Mouse (Mus musculus) CH12.LX (cell line): ENCODE results near the gene Ift172. TPM values are rescaled to one million over a fixed set of nuclear protein-coding genes. Genes with fewer than 3 reads are reported as not detected.

Experiments used
- DNase-seq: peaks from one replicate; pipeline ENCODE4 v3.0.0-alpha.2; 2013; ENCODE audit errors: extremely low read depth
- H3K27ac ChIP-seq: 2 replicates; pipeline ENCODE4 v1.5.1; 2012; ENCODE audit warnings: low read depth, mild to moderate bottlenecking, control low read depth, moderate library complexity; ENCODE audit not compliant: insufficient read depth
- H3K27me3 ChIP-seq: replicated peaks from 2 replicates; pipeline ENCODE3; 2012; ENCODE audit warnings: inconsistent platforms
- H3K36me3 ChIP-seq, 2 experiments: replicated peaks in 1 of 2; 2 replicates each; pipeline versions ENCODE3 to v1.6.1; 2012; ENCODE audit warnings: inconsistent platforms in 1 of 2, low read length in 1 of 2, mild to moderate bottlenecking in 1 of 2, mixed read lengths in 1 of 2, moderate library complexity in 1 of 2; ENCODE audit not compliant: control insufficient read depth in 1 of 2, insufficient read depth in 1 of 2
- H3K4me1 ChIP-seq, 2 experiments: 2 replicates each; pipeline ENCODE4 v1.6.1; 2012; ENCODE audit warnings: inconsistent platforms in 1 of 2, moderate library complexity in 1 of 2; ENCODE audit not compliant: insufficient read depth in 2 of 2, control insufficient read depth in 1 of 2
- H3K4me2 ChIP-seq: 2 replicates; pipeline ENCODE4 v1.6.1; 2012; ENCODE audit warnings: low read depth, mild to moderate bottlenecking, control low read depth; ENCODE audit not compliant: poor library complexity, insufficient read depth, severe bottlenecking
- H3K4me3 ChIP-seq, 3 experiments: fragments of 150-350 bp in 1 of 3; sonication (generic) in 1 of 3; replicated peaks in 1 of 3; 2 replicates each; pipeline versions ENCODE3 to v1.5.1; 2011 to 2012; ENCODE audit warnings: low read depth in 2 of 3, low read length in 2 of 3, mild to moderate bottlenecking in 2 of 3, moderate library complexity in 2 of 3, control low read depth in 1 of 3, improper control_type of control experiment in 1 of 3, inconsistent platforms in 1 of 3, mixed read lengths in 1 of 3; ENCODE audit not compliant: poor library complexity in 1 of 3
- H3K79me2 ChIP-seq: replicated peaks from 2 replicates; pipeline ENCODE4 v1.6.1; 2012; ENCODE audit warnings: mild to moderate bottlenecking, moderate library complexity; ENCODE audit not compliant: control insufficient read depth, poor library complexity, insufficient read depth, severe bottlenecking; ENCODE audit errors: extremely low read depth
- H3K9ac ChIP-seq: 2 replicates; pipeline ENCODE4 v1.6.1; 2012; ENCODE audit warnings: low read depth, mild to moderate bottlenecking, control low read depth, moderate library complexity; ENCODE audit not compliant: insufficient read depth
- H3K9me3 ChIP-seq: replicated peaks from 2 replicates; pipeline ENCODE3; 2012; ENCODE audit warnings: low read length, inconsistent platforms, mixed read lengths
- CHD2 ChIP-seq: IDR thresholded peaks from 2 replicates; pipeline ENCODE4 v1.6.1; 2011; ENCODE audit warnings: low read length, improper control_type of control experiment
- CTCF ChIP-seq, 2 experiments: IDR thresholded peaks in 1 of 2; conservative IDR thresholded peaks in 1 of 2; 2 replicates each; pipeline ENCODE4 v1.5.1; 2011 to 2012; ENCODE audit warnings: low read depth in 2 of 2, low read length in 2 of 2, improper control_type of control experiment in 1 of 2, inconsistent platforms in 1 of 2, mild to moderate bottlenecking in 1 of 2, moderate library complexity in 1 of 2
- EP300 ChIP-seq: IDR thresholded peaks from 2 replicates; pipeline ENCODE4 v1.6.1; 2011; ENCODE audit warnings: low read length, improper control_type of control experiment
- GABPA ChIP-seq: IDR thresholded peaks from 2 replicates; pipeline ENCODE4 v1.6.1; 2012; ENCODE audit warnings: low read depth, low read length, improper control_type of control experiment, inconsistent platforms; ENCODE audit not compliant: insufficient replicate concordance
- MAFK ChIP-seq: IDR thresholded peaks from 2 replicates; pipeline ENCODE4 v1.6.1; 2011; ENCODE audit warnings: low read length, improper control_type of control experiment; ENCODE audit not compliant: insufficient replicate concordance
- MAX ChIP-seq: IDR thresholded peaks from 2 replicates; pipeline ENCODE4 v1.6.1; 2011; ENCODE audit warnings: low read length, improper control_type of control experiment
- MAZ ChIP-seq: IDR thresholded peaks from 2 replicates; pipeline ENCODE4 v1.6.1; 2012; ENCODE audit warnings: low read depth, mild to moderate bottlenecking, inconsistent platforms, low read length, improper control_type of control experiment, moderate library complexity
- MEF2A ChIP-seq: IDR thresholded peaks from 2 replicates; pipeline ENCODE4 v1.6.1; 2014; ENCODE audit warnings: low read depth, mild to moderate bottlenecking, inconsistent platforms, low read length, improper control_type of control experiment, borderline replicate concordance
- NRF1 ChIP-seq: IDR thresholded peaks from 2 replicates; pipeline ENCODE4 v1.6.1; 2014; ENCODE audit warnings: low read depth, mild to moderate bottlenecking, inconsistent platforms, low read length, improper control_type of control experiment, moderate library complexity
- POLR2AphosphoS2 ChIP-seq: IDR thresholded peaks from 2 replicates; pipeline ENCODE4 v1.6.1; 2011; ENCODE audit warnings: low read depth, low read length, improper control_type of control experiment
- RAD21 ChIP-seq: IDR thresholded peaks from 2 replicates; pipeline ENCODE4 v1.6.1; 2011; ENCODE audit warnings: low read depth, mild to moderate bottlenecking, low read length, improper control_type of control experiment, moderate library complexity
- RCOR1 ChIP-seq: conservative IDR thresholded peaks from 2 replicates; pipeline ENCODE4 v1.6.1; 2012; ENCODE audit warnings: low read depth, mild to moderate bottlenecking, inconsistent platforms, low read length, improper control_type of control experiment
- SIN3A ChIP-seq: IDR thresholded peaks from 2 replicates; pipeline ENCODE4 v1.6.1; 2012; ENCODE audit warnings: low read length, improper control_type of control experiment, inconsistent platforms
- SMC3 ChIP-seq: IDR thresholded peaks from 2 replicates; pipeline ENCODE4 v1.6.1; 2011; ENCODE audit warnings: low read depth, low read length, improper control_type of control experiment
- TBP ChIP-seq: conservative IDR thresholded peaks from 2 replicates; pipeline ENCODE4 v1.6.1; 2011; ENCODE audit warnings: low read depth, low read length, improper control_type of control experiment
- TCF12 ChIP-seq: IDR thresholded peaks from 2 replicates; pipeline ENCODE4 v1.6.1; 2014; ENCODE audit warnings: low read depth, mild to moderate bottlenecking, inconsistent platforms, low read length, improper control_type of control experiment
- ZKSCAN1 ChIP-seq: IDR thresholded peaks from 2 replicates; pipeline ENCODE4 v1.6.1; 2012; ENCODE audit warnings: low read depth, inconsistent platforms, low read length, improper control_type of control experiment, borderline replicate concordance
- ZNF384 ChIP-seq: IDR thresholded peaks from 2 replicates; pipeline ENCODE4 v1.6.1; 2012; ENCODE audit warnings: low read depth, low read length, improper control_type of control experiment, inconsistent platforms
- dilution Hi-C: fragments of 300-500 bp; cut with MboI; formaldehyde crosslinking; loops from 2 replicates; pipeline ENCODE4 v1.14.3; 2020; ENCODE audit warnings: low sequenced_read_pairs; ENCODE audit not compliant: extremely low pct_unique_long_range_greater_than_20kb, extremely low pct_ligation_motif_present
- in situ Hi-C: fragments of 300-500 bp; cut with MboI; formaldehyde crosslinking; loops from 3 replicates; pipeline ENCODE4 v1.14.3; 2019; ENCODE audit warnings: low sequenced_read_pairs, low pct_ligation_motif_present, low pct_unique_long_range_greater_than_20kb, mixed read lengths
- polyA plus RNA-seq: library from polyadenylated mRNA; unstranded; fragments of >175 nt; gene quantifications from 2 replicates; pipeline ENCODE4 v1.2.1, GENCODE M21; 2012; ENCODE audit warnings: low read depth; ENCODE audit not compliant: insufficient read length
- total RNA-seq, 2 experiments: library from RNA; depleted of rRNA; stranded (reverse); fragments of 300-350 nt in 1 of 2; fragments of >200 nt in 1 of 2; gene quantifications; 2 replicates each; pipeline ENCODE4 v1.2.3; 2012 to 2014

The Ift172 gene
- total and polyA plus RNA-seq, 3 experiments, result 6.1 to 21.5 (median 8.5) TPM

DNA sequence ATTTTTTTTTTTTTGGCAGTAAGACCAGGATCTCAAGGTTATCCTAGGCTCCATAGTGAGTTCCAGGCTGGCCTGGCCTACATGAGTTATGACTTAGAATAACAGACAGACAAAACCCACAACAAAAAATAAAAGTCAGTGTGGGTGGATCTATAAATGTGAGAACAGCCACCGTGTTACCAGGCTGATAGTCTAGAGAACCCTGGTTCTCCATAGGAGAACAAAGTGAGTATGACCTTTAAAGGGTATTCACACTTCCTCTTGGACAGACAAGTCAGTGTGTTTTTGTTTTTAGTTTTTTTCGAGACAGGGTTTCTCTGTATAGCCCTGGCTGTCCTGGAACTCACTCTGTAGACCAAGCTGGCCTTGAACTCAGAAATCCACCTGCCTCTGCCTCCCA, 34.9 kb downstream of the Ift172 start:
- Histone ChIP-seq H3K4me1 (peaks cover 0 to 11% of the 10 kb centered on the region in 2 experiments; a peak in 1 of 4 replicates), H3K27ac (no peak overlapping the region), H3K9ac (no peak overlapping the region), H3K4me2 (no peak overlapping the region), H3K36me3 (peaks cover 44 to 86% of the 10 kb centered on the region in 2 experiments), H3K27me3 (no peaks in the 10 kb centered on the region), H3K4me3 (no peak overlapping the region), H3K79me2 (no peaks in the 10 kb centered on the region), H3K9me3 (no peaks in the 10 kb centered on the region)
- dilution Hi-C loops, result no loop called here
- in situ Hi-C loops, result no loop called here
- TF ChIP-seq MAFK, result no peak
- TF ChIP-seq ZKSCAN1, result no peak
- TF ChIP-seq MAX, result no peak
- no peak for TF ChIP-seq NRF1
- no peak for TF ChIP-seq RCOR1
- no peak for TF ChIP-seq CHD2
- TF ChIP-seq TBP, result no peak
- no peak for TF ChIP-seq TCF12
- no peak for TF ChIP-seq MEF2A
- TF ChIP-seq POLR2AphosphoS2, result no peak
- TF ChIP-seq SMC3, result no peak
- no peak for DNase-seq

DNA sequence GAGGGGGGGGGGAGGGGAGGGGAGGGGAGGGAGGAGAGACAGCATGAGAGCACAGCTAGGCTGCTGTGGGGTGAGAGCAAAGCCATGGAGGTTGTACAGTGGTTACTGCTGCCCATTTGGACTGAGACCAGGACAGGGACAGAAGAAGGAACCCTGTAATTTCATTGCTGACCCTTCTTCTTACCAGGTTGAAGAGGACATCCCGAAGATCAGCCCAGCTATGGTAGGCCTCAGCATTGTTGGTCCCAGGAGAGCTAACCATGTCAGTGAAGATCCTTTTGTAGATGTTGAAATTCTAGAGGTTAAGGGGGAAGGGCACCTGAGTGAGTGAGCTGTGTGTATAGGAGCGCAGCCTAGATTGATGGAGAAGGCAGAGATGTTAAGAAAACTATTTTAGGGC, 35.5 kb downstream of the Ift172 start:
- Histone ChIP-seq H3K4me2 (no peak overlapping the region), H3K27ac (no peak overlapping the region), H3K27me3 (no peaks in the 10 kb centered on the region), H3K36me3 (peaks cover 47 to 86% of the 10 kb centered on the region in 2 experiments), H3K4me1 (peaks cover 0 to 11% of the 10 kb centered on the region in 2 experiments; a peak in 1 of 4 replicates), H3K79me2 (no peaks in the 10 kb centered on the region), H3K9me3 (no peaks in the 10 kb centered on the region), H3K9ac (no peak overlapping the region), H3K4me3 (no peak overlapping the region)
- in situ Hi-C loops, result no loop called here
- dilution Hi-C loops, result no loop called here
- no peak for DNase-seq
- TF ChIP-seq MAFK (no peak), GABPA (no peak), EP300 (no peak)

DNA sequence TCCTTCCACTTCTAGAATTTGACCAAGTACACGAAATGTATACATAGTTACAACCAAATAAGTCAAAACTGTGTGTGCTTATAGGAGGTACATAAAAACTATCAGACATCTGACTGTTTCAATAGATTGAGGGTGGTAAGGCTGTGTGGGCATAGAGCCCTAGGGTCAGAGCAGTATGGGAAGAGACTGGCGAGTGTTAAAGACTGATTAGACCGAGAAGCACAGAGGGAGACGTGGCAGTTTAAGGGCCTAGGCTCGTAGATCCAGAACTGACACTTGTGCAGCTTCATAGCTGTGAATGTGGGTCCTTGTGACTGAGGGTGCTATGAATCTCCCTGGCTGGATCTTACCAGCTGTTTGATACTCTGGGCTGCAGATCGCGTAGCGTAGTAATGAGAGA, 36.0 kb downstream of the Ift172 start:
- dilution Hi-C loops, result no loop called here
- Histone ChIP-seq H3K79me2 (no peaks in the 10 kb centered on the region), H3K9ac (no peak overlapping the region), H3K36me3 (peaks cover 48 to 86% of the 10 kb centered on the region in 2 experiments), H3K27me3 (no peaks in the 10 kb centered on the region), H3K4me1 (peaks cover 0 to 11% of the 10 kb centered on the region in 2 experiments; a peak in 1 of 4 replicates), H3K4me3 (no peak overlapping the region), H3K9me3 (no peaks in the 10 kb centered on the region), H3K27ac (no peak overlapping the region), H3K4me2 (no peak overlapping the region)
- in situ Hi-C loops, result no loop called here
- TF ChIP-seq RAD21 (no peak), CTCF (conservative IDR thresholded peaks at IDR 0.05 in 1 of 2, IDR thresholded peaks at IDR 0.05 in 1 of 2; ENCODE audit: low read depth in 2 of 2, low read length in 2 of 2) (no peak), ZNF384 (no peak), MAZ (no peak), RCOR1 (no peak), MAX (no peak), POLR2AphosphoS2 (no peak), SIN3A (no peak)
- DNase-seq, result no peak
